ENCODE assay signal across 8 mouse cellular contexts in the genomic region with DNA sequence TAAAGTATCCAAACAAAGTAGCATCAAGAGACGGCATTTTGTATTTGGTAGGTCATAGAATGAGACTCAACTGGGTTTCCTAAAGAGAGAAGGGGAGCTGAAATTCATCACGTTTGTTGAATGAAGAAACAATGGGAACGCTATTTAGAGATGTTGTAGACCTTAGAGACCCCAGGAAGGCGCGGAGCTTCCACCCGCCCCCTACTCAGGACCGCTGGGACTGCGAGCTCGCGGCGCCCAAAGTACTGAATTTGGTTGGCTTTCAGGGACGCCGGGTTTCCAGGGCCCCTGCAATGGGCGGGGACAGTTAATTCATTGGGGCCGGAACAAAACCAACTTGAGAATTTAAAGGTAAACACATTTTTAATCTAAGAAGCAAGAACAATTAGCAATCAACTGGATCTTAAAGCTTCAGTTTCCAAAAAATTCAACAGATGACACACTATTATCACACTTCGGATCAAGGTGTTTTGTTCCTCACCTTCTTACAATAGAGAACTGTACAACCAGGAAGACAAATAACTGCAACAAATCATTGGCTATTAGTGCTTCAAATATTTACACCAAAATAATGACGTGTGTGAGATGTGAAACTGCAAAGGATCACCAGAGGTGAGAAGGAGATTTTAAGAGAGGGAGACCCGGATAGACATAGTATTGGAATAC. TPM values are rescaled to one million over a fixed set of nuclear protein-coding genes. Genes with fewer than 3 reads are reported as not detected.
A peak's percentile ranks its signal among the peaks of the same experiment; 100 is the strongest.
DNase-seq lines count a peak whose midpoint lies in the region; ATAC-seq and TF ChIP-seq lines count a peak whose summit lies in the region.

Gene Vps45, minus strand, starts transcription at position 236 of the 666 bp plus-strand sequence.

- ATAC-seq in CD4-positive, CD25-positive, alpha-beta regulatory T cell, adult 4 months, result peak; percentile 81
- peak; percentile 78 for ATAC-seq in erythroblast, adult 5-6 weeks (replicated peaks; ENCODE audit: low FRiP score, poor library complexity, severe bottlenecking)
- ATAC-seq in heart, embryonic 11.5 days (replicated peaks; ENCODE audit: insufficient number of reproducible peaks, low FRiP score, low TSS enrichment), result peak; percentile 72
- ATAC-seq in kidney, embryonic 15.5 days (replicated peaks; ENCODE audit: low FRiP score), result peak; percentile 89
- ATAC-seq in liver, embryonic 12.5 days, result peak; percentile 80
- peak; percentile 41 for ATAC-seq in stomach, postnatal 0 days (ENCODE audit: low FRiP score, low TSS enrichment)

- H3K27ac ChIP-seq in heart, embryonic 11.5 days (ENCODE audit: low read depth, low read length), result peak within 1 kb of the TSS; percentile 92
- H3K27ac ChIP-seq in kidney, embryonic 15.5 days, result peak within 1 kb of the TSS; percentile 96
- H3K27ac ChIP-seq in liver, embryonic 12.5 days, result peak within 1 kb of the TSS; percentile 92
- peak within 1 kb of the TSS; percentile 85 for H3K27ac ChIP-seq in stomach, postnatal 0 days (replicated peaks)

- H3K9ac ChIP-seq in heart, embryonic 11.5 days (ENCODE audit: low read depth, low read length), result peak within 1 kb of the TSS; percentile 78
- peak within 1 kb of the TSS; percentile 68 for H3K9ac ChIP-seq in kidney, embryonic 15.5 days
- peak within 1 kb of the TSS; percentile 90 for H3K9ac ChIP-seq in liver, embryonic 12.5 days
- peak within 1 kb of the TSS; percentile 66 for H3K9ac ChIP-seq in stomach, postnatal 0 days (ENCODE audit: low read length)

- peak; percentile 85 for DNase-seq in brain, embryonic 14.5 days (ENCODE audit: low read depth)
- peak; percentile 43 to 51 for DNase-seq in natural killer cell, adult 2 months (ENCODE audit: low spot score in 2 of 2)
- DNase-seq in stomach, postnatal 0 days (ENCODE audit: low spot score), result peak; percentile 56

- TF ChIP-seq CTCF in brain, embryonic 14.5 days (IDR thresholded peaks at IDR 0.05; ENCODE audit: borderline replicate concordance, extremely low read depth, insufficient read depth, insufficient read length), result no peak
- TF ChIP-seq CTCF in stomach, postnatal 0 days (IDR thresholded peaks at IDR 0.05; ENCODE audit: low read depth), result no peak

- 4% methylated on average over 18 of the region's 18 CpGs for WGBS in heart, embryonic 11.5 days (ENCODE audit: insufficient replicate concordance)
- WGBS in kidney, embryonic 15.5 days, result 1% methylated on average over 18 of the region's 18 CpGs
- 3% methylated on average over 18 of the region's 18 CpGs for WGBS in liver, embryonic 12.5 days (ENCODE audit: insufficient replicate concordance)
- WGBS in stomach, postnatal 0 days, result 2% methylated on average over 18 of the region's 18 CpGs

- TF ChIP-seq EP300 in stomach, postnatal 0 days (optimal IDR thresholded peaks at IDR 0.05), result no peak

- no peaks in the 10 kb centered on the region for H3K36me3 ChIP-seq in heart, embryonic 11.5 days (ENCODE audit: control insufficient read depth, insufficient read depth, low read length)
- peaks cover 9% of the 10 kb centered on the region for H3K36me3 ChIP-seq in kidney, embryonic 15.5 days
- peaks cover 8% of the 10 kb centered on the region for H3K36me3 ChIP-seq in liver, embryonic 12.5 days
- no peaks in the 10 kb centered on the region for H3K36me3 ChIP-seq in stomach, postnatal 0 days (ENCODE audit: control insufficient read depth, insufficient read depth, low read length)

- peak within 1 kb of the TSS; percentile 71 for H3K4me3 ChIP-seq in heart, embryonic 11.5 days (ENCODE audit: low read depth, low read length)
- peak within 1 kb of the TSS; percentile 77 for H3K4me3 ChIP-seq in kidney, embryonic 15.5 days (replicated peaks)
- H3K4me3 ChIP-seq in liver, embryonic 12.5 days, result peak within 1 kb of the TSS; percentile 80
- H3K4me3 ChIP-seq in stomach, postnatal 0 days (ENCODE audit: low read depth, low read length), result peak within 1 kb of the TSS; percentile 66

- 0 out of 2 replicates have a peak, but pooled peaks cover 3% of the 10 kb centered on the region for H3K4me1 ChIP-seq in heart, embryonic 11.5 days (ENCODE audit: control insufficient read depth, insufficient read depth, low read length)
- peaks cover 7% of the 10 kb centered on the region; the same call in 1 of the 2 replicates for H3K4me1 ChIP-seq in kidney, embryonic 15.5 days
- H3K4me1 ChIP-seq in liver, embryonic 12.5 days, result peaks cover 15% of the 10 kb centered on the region
- no peaks in the 10 kb centered on the region for H3K4me1 ChIP-seq in stomach, postnatal 0 days (replicated peaks; ENCODE audit: control insufficient read depth, insufficient read depth)

- no peaks in the 10 kb centered on the region for H3K27me3 ChIP-seq in heart, embryonic 11.5 days (ENCODE audit: control insufficient read depth, insufficient read depth, low read length)
- no peaks in the 10 kb centered on the region for H3K27me3 ChIP-seq in kidney, embryonic 15.5 days
- H3K27me3 ChIP-seq in liver, embryonic 12.5 days (replicated peaks), result no peaks in the 10 kb centered on the region
- no peaks in the 10 kb centered on the region for H3K27me3 ChIP-seq in stomach, postnatal 0 days (ENCODE audit: control insufficient read depth, insufficient read depth, low read length)

- peak within 1 kb of the TSS; percentile 88 for H3K4me2 ChIP-seq in heart, embryonic 11.5 days
- peak within 1 kb of the TSS; percentile 88 for H3K4me2 ChIP-seq in kidney, embryonic 15.5 days
- peak within 1 kb of the TSS; percentile 85 for H3K4me2 ChIP-seq in liver, embryonic 12.5 days
- H3K4me2 ChIP-seq in stomach, postnatal 0 days (replicated peaks; ENCODE audit: low read depth), result peak within 1 kb of the TSS; percentile 85

- TF ChIP-seq POLR2A in brain, embryonic 14.5 days (IDR thresholded peaks at IDR 0.05; ENCODE audit: borderline replicate concordance, extremely low read depth, insufficient read depth, insufficient read length, poor library complexity, severe bottlenecking), result no peak

- no peaks in the 10 kb centered on the region for H3K9me3 ChIP-seq in heart, embryonic 11.5 days (replicated peaks; ENCODE audit: control insufficient read depth, low read length)
- H3K9me3 ChIP-seq in kidney, embryonic 15.5 days (replicated peaks), result no peaks in the 10 kb centered on the region
- no peaks in the 10 kb centered on the region for H3K9me3 ChIP-seq in liver, embryonic 12.5 days (replicated peaks)
- no peaks in the 10 kb centered on the region for H3K9me3 ChIP-seq in stomach, postnatal 0 days (ENCODE audit: control insufficient read depth, low read length)

RNA-seq across cellular contexts. Expression of gene Vps45, which starts in this region (rescaled TPM):
- 10 to 100 TPM; 22.2 to 24.3 TPM for polyA plus RNA-seq in CD4-positive, CD25-positive, alpha-beta regulatory T cell, adult 4 months (2017; shearing (Covaris generic))
- 30.8 and 31.3 TPM in 2 replicates for polyA plus RNA-seq in brain, embryonic 14.5 days (2012; rRNA removed)
- 2.5 and 14.2 TPM in 2 replicates for total RNA-seq in erythroblast, adult 5-6 weeks (2015; ENCODE audit: low replicate concordance)
- 5.1 and 7.1 TPM in 2 replicates for total RNA-seq in erythroblast, adult 5-6 weeks (2017; ENCODE audit: low replicate concordance)
- polyA plus RNA-seq in heart, embryonic 11.5 days (2014; fragmentation: Nextera tagmentation; extraction: Ambion mirVana), result 20.4 and 23.9 TPM in 2 replicates
- polyA plus RNA-seq in kidney, embryonic 15.5 days (2015; fragmentation: Nextera tagmentation; extraction: Ambion mirVana), result 39.0 and 39.1 TPM in 2 replicates
- 17.6 and 18.6 TPM in 2 replicates for polyA plus RNA-seq in liver, embryonic 12.5 days (2016; fragmentation: Nextera tagmentation; extraction: Ambion mirVana)
- polyA plus RNA-seq in stomach, postnatal 0 days (2015; fragmentation: Nextera tagmentation; extraction: Ambion mirVana), result 28.0 and 32.1 TPM in 2 replicates

Comparison
In these comparisons a context has a peak if more than half of its experiments do, and no peak if none do; other contexts are left out.
1. Peak in every context shown above with its lines: DNase-seq, ATAC-seq, H3K4me3 ChIP-seq and H3K27ac ChIP-seq.